Mouse (Mus musculus) heart, postnatal 36 days (tissue): ENCODE measurements around the gene Swsap1. TPM values are rescaled to one million over a fixed set of nuclear protein-coding genes. Genes with fewer than 3 reads are reported as not detected.

Experiments
- DNase-seq, 2 experiments: peaks; one replicate each; pipeline ENCODE4 v3.0.0; 2021 to 2022
- intact Hi-C: fragments of 180-260 bp; cut with DNase I; formaldehyde crosslinking; loops from one replicate; pipeline ENCODE4 v1.15.1; 2025
- total RNA-seq, 2 experiments: library from RNA; stranded (reverse); gene quantifications; 2 replicates each; pipeline ENCODE4 v1.2.3; 2021

Swsap1 gene
- total RNA-seq, 2 experiments from 2014 or later: 5.8 to 8.0 TPM

DNA sequence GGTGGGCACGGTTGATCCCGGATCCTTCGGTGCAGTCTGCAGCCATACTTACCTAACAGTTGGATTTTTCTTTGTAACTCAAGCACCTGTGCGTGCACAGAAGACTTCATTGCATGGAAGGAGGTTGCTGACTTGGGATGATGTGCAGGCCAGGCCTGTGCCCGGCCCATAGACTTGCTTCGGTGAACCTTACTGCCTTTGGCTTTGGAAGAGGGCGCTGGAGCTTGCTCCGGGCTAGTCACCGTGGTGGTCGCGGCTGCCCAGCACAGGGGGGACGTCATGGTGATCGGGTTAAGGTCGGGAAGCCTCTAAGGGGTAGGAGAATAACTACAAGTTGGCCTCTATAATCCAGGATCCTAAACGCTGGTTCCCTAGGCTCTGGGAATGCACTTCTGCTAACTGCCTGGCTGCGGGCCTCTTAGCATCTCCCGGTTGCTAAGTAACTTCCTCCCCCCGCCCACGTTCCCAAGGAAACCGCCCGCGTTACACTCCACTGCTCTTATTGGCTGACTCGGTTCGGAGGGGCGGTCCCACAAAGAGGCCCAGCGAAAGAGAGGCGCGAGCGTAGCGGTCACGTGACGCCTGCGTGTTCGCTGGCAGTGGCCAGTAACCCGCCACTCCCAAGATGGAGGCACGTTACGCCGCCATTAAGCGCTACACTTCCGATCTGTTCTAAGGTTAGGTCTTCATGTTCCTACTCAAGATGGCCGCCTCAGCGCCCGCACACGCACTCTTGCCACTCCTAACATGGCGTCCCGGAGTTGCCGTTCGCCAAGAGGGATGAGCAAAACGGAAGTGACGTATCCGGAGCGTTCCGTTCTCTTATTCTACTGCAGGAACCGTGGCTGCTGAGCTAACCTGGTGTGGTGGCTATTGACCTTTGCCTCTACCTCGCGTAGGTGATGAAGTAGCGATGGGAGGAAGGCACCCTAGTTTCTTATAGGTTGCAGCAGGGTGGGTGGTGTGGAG, 46.9 kb downstream of the Swsap1 start, which contains the start of the genes Ccdc151 and Prkcsh:
Ccdc151 (minus strand) TSS at position 441 of the 969 bp plus-strand sequence.
Prkcsh (plus strand) TSS at position 613 of the 969 bp plus-strand sequence.
- intact Hi-C loops: loop anchor here (2.0 kb wide), 1 partner anchor 40 kb away; the partner anchor contains the start of gene Epor

DNA sequence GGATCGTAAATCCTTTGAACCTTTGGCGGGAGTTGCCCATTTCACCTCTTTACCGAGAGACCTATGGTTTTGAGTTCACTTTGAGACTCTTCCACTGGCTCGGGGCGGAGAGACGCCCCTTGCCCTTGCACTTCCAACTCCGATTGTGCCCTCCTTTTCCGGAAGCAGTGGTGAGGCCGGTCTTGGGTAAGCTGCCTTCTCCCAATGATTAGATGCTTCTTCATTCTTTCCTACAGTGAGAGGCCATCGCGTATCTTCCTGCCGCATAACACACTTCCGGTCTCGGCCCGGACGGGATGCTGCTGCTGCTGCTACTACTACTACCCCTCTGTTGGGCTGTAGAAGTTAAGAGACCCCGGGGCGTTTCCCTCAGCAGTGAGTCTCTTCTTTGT, 47.6 kb downstream of the Swsap1 start:
- no peak for DNase-seq
- intact Hi-C loops: loop anchor here (2.0 kb wide), 1 partner anchor 40 kb away; the partner anchor contains the start of gene Epor

More for the DNA sequence above, 46.9 kb downstream of the Swsap1 start, which contains the start of the genes Ccdc151 and Prkcsh:
- DNase-seq: peak; percentile 97 to 98

DNA sequence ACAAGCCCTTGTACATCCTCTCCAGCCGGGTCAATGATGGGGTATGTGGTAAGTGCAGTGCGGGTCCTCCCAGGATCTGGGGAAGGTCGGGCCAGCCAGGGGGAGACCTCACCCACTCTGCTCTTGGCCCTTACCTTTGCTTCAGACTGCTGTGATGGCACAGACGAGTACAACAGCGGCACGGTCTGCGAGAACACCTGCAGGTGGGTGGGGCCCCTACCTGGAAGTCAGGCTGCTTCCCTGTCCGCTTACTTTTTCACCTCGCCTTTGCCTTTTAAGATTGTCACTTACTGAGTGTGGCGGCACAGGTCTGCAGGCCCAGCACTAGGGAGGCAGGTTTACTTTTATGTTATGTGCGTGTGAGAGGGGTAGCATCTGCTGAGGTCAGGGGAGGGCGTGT, 49.0 kb downstream of the Swsap1 start:
- intact Hi-C loops: no loop called here
- no peak for DNase-seq

Other genes starting within 250 kb of the Swsap1 start
- 1 to 10 TPM; 2.2 to 3.4 TPM for gene Ldlr, start 232.3 kb upstream of the Swsap1 start, total RNA-seq
- gene Spc24, start 195.5 kb upstream of the Swsap1 start, total RNA-seq: 1 to 10 TPM; 4.4 to 4.6 TPM
- 10 to 100 TPM; 50.5 to 54.2 TPM for gene Kank2, start 157.0 kb upstream of the Swsap1 start, total RNA-seq
- not detected for gene Angptl8, start 120.2 kb upstream of the Swsap1 start, total RNA-seq
- gene Dock6, start 103.1 kb upstream of the Swsap1 start, total RNA-seq: 10 to 100 TPM; 31.0 to 39.1 TPM
- gene Rab3d, start 37.6 kb upstream of the Swsap1 start, total RNA-seq: 10 to 100 TPM; 12.4 to 13.4 TPM
- 1 to 10 TPM; 2.1 to 2.5 TPM for gene Ccdc159, start 28.3 kb upstream of the Swsap1 start, total RNA-seq
- 10 to 100 TPM; 57.0 to 58.5 TPM for gene Tmem205, start 28.2 kb upstream of the Swsap1 start, total RNA-seq
- 1 to 10 TPM; 1.7 to 2.7 TPM for gene Plppr2, start 18.7 kb upstream of the Swsap1 start, total RNA-seq
- 1 to 10 TPM; 1.4 to 2.2 TPM for gene Epor, start 7.8 kb downstream of the Swsap1 start, total RNA-seq
- gene Rgl3, start 33.7 kb downstream of the Swsap1 start, total RNA-seq: 1 to 10 TPM; 2.8 to 3.4 TPM
- not detected for gene Ccdc151, start 46.9 kb downstream of the Swsap1 start, total RNA-seq
- gene Prkcsh, start 47.1 kb downstream of the Swsap1 start, total RNA-seq: 10 to 100 TPM; 66.4 to 67.5 TPM
- gene Elavl3, start 96.3 kb downstream of the Swsap1 start, total RNA-seq: under 1 TPM; 0.05 to 0.11 TPM
- gene Gm49318, start 115.5 kb downstream of the Swsap1 start, total RNA-seq: not detected
- gene Zfp653, start 115.6 kb downstream of the Swsap1 start, total RNA-seq: 1 to 10 TPM; 4.4 to 5.2 TPM
- gene Ecsit, start 129.7 kb downstream of the Swsap1 start, total RNA-seq: 100 to 1,000 TPM; 103 to 106 TPM
- 1 to 10 TPM; 7.3 to 8.8 TPM for gene Cnn1, start 143.5 kb downstream of the Swsap1 start, total RNA-seq
- gene Elof1, start 161.4 kb downstream of the Swsap1 start, total RNA-seq: 10 to 100 TPM; 37.1 to 37.8 TPM
- gene Acp5, start 180.0 kb downstream of the Swsap1 start, total RNA-seq: 1 to 10 TPM; 1.6 to 2.3 TPM
- 10 to 100 TPM; 48.3 to 52.6 TPM for gene Pigyl, start 201.1 kb downstream of the Swsap1 start, total RNA-seq
- under 1 TPM in 1 of 2 experiments, not detected in 1; 0.22 TPM for gene Zfp872, start 232.3 kb downstream of the Swsap1 start, total RNA-seq